Mouse (Mus musculus) adipocyte (in vitro differentiated cells): ENCODE results near the gene Abhd10.

Experiments used
- DNase-seq: peaks from one replicate; pipeline ENCODE4 v3.0.0-alpha.2; 2016; ENCODE audit warnings: low spot score

Gene Abhd10

GRCm38 (mm10) chr16:45724742-45725102 lies 18.0 kb downstream of the Abhd10 start:
- DNase-seq, result no peak

GRCm38 (mm10) chr16:45724061-45724741 lies 18.6 kb downstream of the Abhd10 start, which contains the start of gene Tagln3:
Gene Tagln3, minus strand, starts transcription at chr16:45724608.
- no peak for DNase-seq

- no peak for DNase-seq
These were observed 19.4 kb downstream of the Abhd10 start for GRCm38 (mm10) chr16:45723172-45723901.

- no peak for DNase-seq
These were observed 20.2 kb downstream of the Abhd10 start for GRCm38 (mm10) chr16:45722460-45722951.

GRCm38 (mm10) chr16:45720022-45720630 lies 22.6 kb downstream of the Abhd10 start:
- DNase-seq, result no peak

GRCm38 (mm10) chr16:45718296-45718695 lies 24.5 kb downstream of the Abhd10 start:
- DNase-seq, result no peak

- DNase-seq, result no peak
These were observed 28.1 kb downstream of the Abhd10 start for GRCm38 (mm10) chr16:45714489-45715150.

- no peak for DNase-seq
These were observed 28.9 kb downstream of the Abhd10 start for GRCm38 (mm10) chr16:45713878-45714277.

GRCm38 (mm10) chr16:45713261-45713660 lies 29.5 kb downstream of the Abhd10 start:
- no peak for DNase-seq

GRCm38 (mm10) chr16:45711263-45711662 lies 31.5 kb downstream of the Abhd10 start:
- DNase-seq, result peak; percentile 43

- no peak for DNase-seq
These were observed 43.5 kb downstream of the Abhd10 start for GRCm38 (mm10) chr16:45699301-45699700.

- DNase-seq, result no peak
These were observed 44.8 kb downstream of the Abhd10 start for GRCm38 (mm10) chr16:45697996-45698395.

- no peak for DNase-seq
These were observed 47.2 kb downstream of the Abhd10 start for GRCm38 (mm10) chr16:45695445-45696160.

- no peak for DNase-seq
These were observed 49.2 kb downstream of the Abhd10 start, which contains the start of gene Tmprss7 for GRCm38 (mm10) chr16:45693558-45693957. Gene Tmprss7, minus strand, starts transcription at chr16:45693658.

GRCm38 (mm10) chr16:45692851-45693250 lies 49.9 kb downstream of the Abhd10 start:
- DNase-seq, result no peak

- no peak for DNase-seq
These were observed 52.6 kb downstream of the Abhd10 start for GRCm38 (mm10) chr16:45690178-45690577.

GRCm38 (mm10) chr16:45686833-45687232 lies 55.9 kb downstream of the Abhd10 start:
- no peak for DNase-seq

GRCm38 (mm10) chr16:45685295-45685694 lies 57.5 kb downstream of the Abhd10 start:
- DNase-seq, result no peak

- DNase-seq, result peak; percentile 70
These were observed 57.9 kb downstream of the Abhd10 start for GRCm38 (mm10) chr16:45684815-45685214.
